Mouse (Mus musculus) CH12.LX (cell line): ENCODE data around the gene Aspa. TPM values are rescaled to one million over a fixed set of nuclear protein-coding genes. Genes with fewer than 3 reads are reported as not detected.

ENCODE experiments used
- DNase-seq: peaks from one replicate; pipeline ENCODE4 v3.0.0-alpha.2; 2013; ENCODE audit errors: extremely low read depth
- H3K27ac ChIP-seq: 2 replicates; pipeline ENCODE4 v1.5.1; 2012; ENCODE audit warnings: low read depth, mild to moderate bottlenecking, control low read depth, moderate library complexity; ENCODE audit not compliant: insufficient read depth
- H3K27me3 ChIP-seq: replicated peaks from 2 replicates; pipeline ENCODE3; 2012; ENCODE audit warnings: inconsistent platforms
- H3K36me3 ChIP-seq, 2 experiments: replicated peaks in 1 of 2; 2 replicates each; pipeline versions ENCODE3 to v1.6.1; 2012; ENCODE audit warnings: inconsistent platforms in 1 of 2, low read length in 1 of 2, mild to moderate bottlenecking in 1 of 2, mixed read lengths in 1 of 2, moderate library complexity in 1 of 2; ENCODE audit not compliant: control insufficient read depth in 1 of 2, insufficient read depth in 1 of 2
- H3K4me1 ChIP-seq, 2 experiments: 2 replicates each; pipeline ENCODE4 v1.6.1; 2012; ENCODE audit warnings: inconsistent platforms in 1 of 2, moderate library complexity in 1 of 2; ENCODE audit not compliant: insufficient read depth in 2 of 2, control insufficient read depth in 1 of 2
- H3K4me2 ChIP-seq: 2 replicates; pipeline ENCODE4 v1.6.1; 2012; ENCODE audit warnings: low read depth, mild to moderate bottlenecking, control low read depth; ENCODE audit not compliant: poor library complexity, insufficient read depth, severe bottlenecking
- H3K4me3 ChIP-seq, 3 experiments: fragments of 150-350 bp in 1 of 3; sonication (generic) in 1 of 3; replicated peaks in 1 of 3; 2 replicates each; pipeline versions ENCODE3 to v1.5.1; 2011 to 2012; ENCODE audit warnings: low read depth in 2 of 3, low read length in 2 of 3, mild to moderate bottlenecking in 2 of 3, moderate library complexity in 2 of 3, control low read depth in 1 of 3, improper control_type of control experiment in 1 of 3, inconsistent platforms in 1 of 3, mixed read lengths in 1 of 3; ENCODE audit not compliant: poor library complexity in 1 of 3
- H3K79me2 ChIP-seq: replicated peaks from 2 replicates; pipeline ENCODE4 v1.6.1; 2012; ENCODE audit warnings: mild to moderate bottlenecking, moderate library complexity; ENCODE audit not compliant: control insufficient read depth, poor library complexity, insufficient read depth, severe bottlenecking; ENCODE audit errors: extremely low read depth
- H3K9ac ChIP-seq: 2 replicates; pipeline ENCODE4 v1.6.1; 2012; ENCODE audit warnings: low read depth, mild to moderate bottlenecking, control low read depth, moderate library complexity; ENCODE audit not compliant: insufficient read depth
- H3K9me3 ChIP-seq: replicated peaks from 2 replicates; pipeline ENCODE3; 2012; ENCODE audit warnings: low read length, inconsistent platforms, mixed read lengths
- BHLHE40 ChIP-seq: IDR thresholded peaks from 2 replicates; pipeline ENCODE4 v1.6.1; 2011; ENCODE audit warnings: mild to moderate bottlenecking, low read depth, low read length, improper control_type of control experiment
- CHD1 ChIP-seq: IDR thresholded peaks from 2 replicates; pipeline ENCODE4 v1.6.1; 2012; ENCODE audit warnings: low read depth, low read length, improper control_type of control experiment, inconsistent platforms
- CHD2 ChIP-seq: IDR thresholded peaks from 2 replicates; pipeline ENCODE4 v1.6.1; 2011; ENCODE audit warnings: low read length, improper control_type of control experiment
- CTCF ChIP-seq, 2 experiments: IDR thresholded peaks in 1 of 2; conservative IDR thresholded peaks in 1 of 2; 2 replicates each; pipeline ENCODE4 v1.5.1; 2011 to 2012; ENCODE audit warnings: low read depth in 2 of 2, low read length in 2 of 2, improper control_type of control experiment in 1 of 2, inconsistent platforms in 1 of 2, mild to moderate bottlenecking in 1 of 2, moderate library complexity in 1 of 2
- ETS1 ChIP-seq: conservative IDR thresholded peaks from 2 replicates; pipeline ENCODE4 v1.6.1; 2012; ENCODE audit warnings: low read depth, mild to moderate bottlenecking, inconsistent platforms, low read length, improper control_type of control experiment, moderate library complexity
- IRF4 ChIP-seq: IDR thresholded peaks from 2 replicates; pipeline ENCODE4 v1.6.1; 2014; ENCODE audit warnings: low read depth, mild to moderate bottlenecking, inconsistent platforms, low read length, improper control_type of control experiment
- MAFK ChIP-seq: IDR thresholded peaks from 2 replicates; pipeline ENCODE4 v1.6.1; 2011; ENCODE audit warnings: low read length, improper control_type of control experiment; ENCODE audit not compliant: insufficient replicate concordance
- MAX ChIP-seq: IDR thresholded peaks from 2 replicates; pipeline ENCODE4 v1.6.1; 2011; ENCODE audit warnings: low read length, improper control_type of control experiment
- MAZ ChIP-seq: IDR thresholded peaks from 2 replicates; pipeline ENCODE4 v1.6.1; 2012; ENCODE audit warnings: low read depth, mild to moderate bottlenecking, inconsistent platforms, low read length, improper control_type of control experiment, moderate library complexity
- MEF2A ChIP-seq: IDR thresholded peaks from 2 replicates; pipeline ENCODE4 v1.6.1; 2014; ENCODE audit warnings: low read depth, mild to moderate bottlenecking, inconsistent platforms, low read length, improper control_type of control experiment, borderline replicate concordance
- MXI1 ChIP-seq: IDR thresholded peaks from 2 replicates; pipeline ENCODE4 v1.6.1; 2011; ENCODE audit warnings: mild to moderate bottlenecking, low read depth, low read length, improper control_type of control experiment
- MYC ChIP-seq: IDR thresholded peaks from 2 replicates; pipeline ENCODE4 v1.6.1; 2011; ENCODE audit warnings: low read depth, mild to moderate bottlenecking, improper control_type of control experiment, low read length
- NELFE ChIP-seq: IDR thresholded peaks from 2 replicates; pipeline ENCODE4 v1.6.1; 2011; ENCODE audit warnings: low read depth, low read length, improper control_type of control experiment
- NRF1 ChIP-seq: IDR thresholded peaks from 2 replicates; pipeline ENCODE4 v1.6.1; 2014; ENCODE audit warnings: low read depth, mild to moderate bottlenecking, inconsistent platforms, low read length, improper control_type of control experiment, moderate library complexity
- PAX5 ChIP-seq: IDR thresholded peaks from 2 replicates; pipeline ENCODE4 v1.6.1; 2012; ENCODE audit warnings: low read length, inconsistent platforms, mixed read lengths
- POLR2A ChIP-seq: IDR thresholded peaks from 2 replicates; pipeline ENCODE4 v1.6.1; 2011; ENCODE audit warnings: low read depth, mild to moderate bottlenecking, improper control_type of control experiment, low read length
- POLR2AphosphoS2 ChIP-seq: IDR thresholded peaks from 2 replicates; pipeline ENCODE4 v1.6.1; 2011; ENCODE audit warnings: low read depth, low read length, improper control_type of control experiment
- RAD21 ChIP-seq: IDR thresholded peaks from 2 replicates; pipeline ENCODE4 v1.6.1; 2011; ENCODE audit warnings: low read depth, mild to moderate bottlenecking, low read length, improper control_type of control experiment, moderate library complexity
- SMC3 ChIP-seq: IDR thresholded peaks from 2 replicates; pipeline ENCODE4 v1.6.1; 2011; ENCODE audit warnings: low read depth, low read length, improper control_type of control experiment
- TBP ChIP-seq: conservative IDR thresholded peaks from 2 replicates; pipeline ENCODE4 v1.6.1; 2011; ENCODE audit warnings: low read depth, low read length, improper control_type of control experiment
- TCF12 ChIP-seq: IDR thresholded peaks from 2 replicates; pipeline ENCODE4 v1.6.1; 2014; ENCODE audit warnings: low read depth, mild to moderate bottlenecking, inconsistent platforms, low read length, improper control_type of control experiment
- UBTF ChIP-seq: IDR thresholded peaks from 2 replicates; pipeline ENCODE4 v1.6.1; 2012; ENCODE audit warnings: low read depth, mild to moderate bottlenecking, inconsistent platforms, low read length, improper control_type of control experiment, moderate library complexity
- ZC3H11A ChIP-seq: IDR thresholded peaks from 2 replicates; pipeline ENCODE4 v1.6.1; 2012; ENCODE audit warnings: low read depth, mild to moderate bottlenecking, inconsistent platforms, low read length, improper control_type of control experiment
- ZKSCAN1 ChIP-seq: IDR thresholded peaks from 2 replicates; pipeline ENCODE4 v1.6.1; 2012; ENCODE audit warnings: low read depth, inconsistent platforms, low read length, improper control_type of control experiment, borderline replicate concordance
- dilution Hi-C: fragments of 300-500 bp; cut with MboI; formaldehyde crosslinking; loops from 2 replicates; pipeline ENCODE4 v1.14.3; 2020; ENCODE audit warnings: low sequenced_read_pairs; ENCODE audit not compliant: extremely low pct_unique_long_range_greater_than_20kb, extremely low pct_ligation_motif_present
- in situ Hi-C: fragments of 300-500 bp; cut with MboI; formaldehyde crosslinking; loops from 3 replicates; pipeline ENCODE4 v1.14.3; 2019; ENCODE audit warnings: low sequenced_read_pairs, low pct_ligation_motif_present, low pct_unique_long_range_greater_than_20kb, mixed read lengths
- polyA plus RNA-seq: library from polyadenylated mRNA; unstranded; fragments of >175 nt; gene quantifications from 2 replicates; pipeline ENCODE4 v1.2.1, GENCODE M21; 2012; ENCODE audit warnings: low read depth; ENCODE audit not compliant: insufficient read length
- total RNA-seq, 2 experiments: library from RNA; depleted of rRNA; stranded (reverse); fragments of 300-350 nt in 1 of 2; fragments of >200 nt in 1 of 2; gene quantifications; 2 replicates each; pipeline ENCODE4 v1.2.3; 2012 to 2014

The Aspa gene
- total and polyA plus RNA-seq, 3 experiments: not detected

GRCm38 (mm10) chr11:73281528-73282027 is 47.8 kb downstream of the Aspa start:
- peak overlapping the region; percentile 12 to 20 (median 19) for H3K4me3 ChIP-seq
- H3K4me1 ChIP-seq: peaks cover 18 to 37% of the 10 kb centered on the region in 2 experiments
- in situ Hi-C loops: loop anchor here (10.0 to 25.0 kb wide), 2 partner anchors 147 to 1081 kb away; partner anchors contain the start of genes Haspin, Olfr411 and Olfr412
- H3K79me2 ChIP-seq: no peaks in the 10 kb centered on the region
- H3K9ac ChIP-seq: no peak overlapping the region
- peak; percentile 74 for DNase-seq
- H3K36me3 ChIP-seq: no peaks in the 10 kb centered on the region
- H3K27me3 ChIP-seq: peaks cover 93% of the 10 kb centered on the region
- no peak overlapping the region for H3K27ac ChIP-seq
- dilution Hi-C loops: no loop called here
- peak overlapping the region; percentile 48; the same call in 1 of the 2 replicates for H3K4me2 ChIP-seq
- H3K9me3 ChIP-seq: no peaks in the 10 kb centered on the region
- TF ChIP-seq CTCF (conservative IDR thresholded peaks at IDR 0.05 in 1 of 2, IDR thresholded peaks at IDR 0.05 in 1 of 2; ENCODE audit: low read depth in 2 of 2, low read length in 2 of 2) (peak in 1 of 2 experiments; percentile 65; a peak in 2 of 4 replicates), ZKSCAN1 (no peak), MAFK (peak; percentile 64; the same call in 1 of the 2 replicates), TCF12 (no peak), BHLHE40 (peak; percentile 33; the same call in 1 of the 2 replicates), CHD2 (no peak), TBP (no peak), POLR2AphosphoS2 (no peak), MAX (no peak), CHD1 (no peak), MEF2A (peak; percentile 56; the same call in 1 of the 2 replicates), MYC (0 out of 2 replicates have a peak, but pooled peaks have one; percentile 23), MAZ (peak; percentile 65), RAD21 (peak; percentile 66), IRF4 (0 out of 2 replicates have a peak, but pooled peaks have one; percentile 38), POLR2A (no peak), MXI1 (0 out of 2 replicates have a peak, but pooled peaks have one; percentile 35), NELFE (peak; percentile 32; the same call in 1 of the 2 replicates), NRF1 (peak; percentile 82), ETS1 (peak; percentile 30; the same call in 1 of the 2 replicates), SMC3 (peak; percentile 39)

- Histone ChIP-seq H3K27me3 (peaks cover 88% of the 10 kb centered on the region), H3K4me1 (peaks cover 18 to 37% of the 10 kb centered on the region in 2 experiments), H3K4me3 (no peak overlapping the region), H3K4me2 (peak overlapping the region; percentile 48), H3K36me3 (no peaks in the 10 kb centered on the region), H3K9ac (no peak overlapping the region), H3K79me2 (no peaks in the 10 kb centered on the region), H3K9me3 (no peaks in the 10 kb centered on the region), H3K27ac (no peak overlapping the region)
- TF ChIP-seq POLR2A: no peak
- peak; percentile 27; the same call in 1 of the 2 replicates for TF ChIP-seq CHD2
- no peak for TF ChIP-seq UBTF
- peak; percentile 55; the same call in 1 of the 2 replicates for TF ChIP-seq IRF4
- TF ChIP-seq BHLHE40: peak; percentile 56
- no peak for TF ChIP-seq CTCF (conservative IDR thresholded peaks at IDR 0.05 in 1 of 2, IDR thresholded peaks at IDR 0.05 in 1 of 2; ENCODE audit: low read depth in 2 of 2, low read length in 2 of 2)
- TF ChIP-seq ZC3H11A: no peak
- TF ChIP-seq PAX5: no peak
- DNase-seq: peak; percentile 33
- dilution Hi-C loops: no loop called here
- in situ Hi-C loops: loop anchor here (10.0 to 25.0 kb wide), 2 partner anchors 146 to 1082 kb away; partner anchors contain the start of genes Haspin, Olfr411 and Olfr412
These were observed 48.7 kb downstream of the Aspa start for GRCm38 (mm10) chr11:73280710-73281109.
